Mouse (Mus musculus): ENCODE measurements around the gene Hmga2. TPM values are rescaled to one million over a fixed set of nuclear protein-coding genes. Genes with fewer than 3 reads are reported as not detected.
A peak's percentile ranks its signal among the peaks of the same experiment; 100 is the strongest.

Hmga2 gene
- total RNA-seq, 1 experiment from 2014 or later, result 6.5 TPM

- peak; percentile 9 for DNase-seq
Measured at GRCm38 (mm10) chr10:120473218-120473617, 3.1 kb downstream of the Hmga2 start.

GRCm38 (mm10) chr10:120472606-120473005 is 3.7 kb downstream of the Hmga2 start:
- DNase-seq, result no peak

- no peak for DNase-seq
Measured at GRCm38 (mm10) chr10:120465121-120465520, 11.1 kb downstream of the Hmga2 start.

GRCm38 (mm10) chr10:120461769-120462168 is 14.5 kb downstream of the Hmga2 start:
- no peak for DNase-seq

GRCm38 (mm10) chr10:120461301-120461700 is 15.0 kb downstream of the Hmga2 start:
- no peak for DNase-seq

GRCm38 (mm10) chr10:120458866-120459265 is 17.4 kb downstream of the Hmga2 start:
- DNase-seq, result no peak

GRCm38 (mm10) chr10:120449661-120450284 is 26.5 kb downstream of the Hmga2 start:
- no peak for DNase-seq

GRCm38 (mm10) chr10:120446799-120447198 is 29.5 kb downstream of the Hmga2 start:
- no peak for DNase-seq

- peak; percentile 35 for DNase-seq
Measured at GRCm38 (mm10) chr10:120446206-120446605, 30.1 kb downstream of the Hmga2 start.

- no peak for DNase-seq
Measured at GRCm38 (mm10) chr10:120444463-120445070, 31.7 kb downstream of the Hmga2 start.

GRCm38 (mm10) chr10:120443757-120444311 is 32.4 kb downstream of the Hmga2 start:
- no peak for DNase-seq

- no peak for DNase-seq
Measured at GRCm38 (mm10) chr10:120441254-120441653, 35.0 kb downstream of the Hmga2 start.

- no peak for DNase-seq
Measured at GRCm38 (mm10) chr10:120434433-120434832, 41.8 kb downstream of the Hmga2 start.

- DNase-seq, result no peak
Measured at GRCm38 (mm10) chr10:120433463-120433815, 42.8 kb downstream of the Hmga2 start.

- DNase-seq, result peak; percentile 58
Measured at GRCm38 (mm10) chr10:120432731-120433462, 43.4 kb downstream of the Hmga2 start.

- peak; percentile 14 for DNase-seq
Measured at GRCm38 (mm10) chr10:120432081-120432480, 44.2 kb downstream of the Hmga2 start.

- peak; percentile 69 for DNase-seq
Measured at GRCm38 (mm10) chr10:120431435-120431834, 44.8 kb downstream of the Hmga2 start.

- no peak for DNase-seq
Measured at GRCm38 (mm10) chr10:120430422-120430821, 45.8 kb downstream of the Hmga2 start.

GRCm38 (mm10) chr10:120429758-120430259 is 46.5 kb downstream of the Hmga2 start:
- no peak for DNase-seq

- peak; percentile 21 for DNase-seq
Measured at GRCm38 (mm10) chr10:120429199-120429551, 47.1 kb downstream of the Hmga2 start.

GRCm38 (mm10) chr10:120428430-120429198 is 47.7 kb downstream of the Hmga2 start:
- DNase-seq, result peak; percentile 64

- DNase-seq, result no peak
Measured at GRCm38 (mm10) chr10:120426086-120426610, 50.1 kb downstream of the Hmga2 start.
